Mouse (Mus musculus) thymus, adult 2 months (tissue): Measurements from ENCODE around the gene Atp8a2.

ENCODE experiments used
- CTCF ChIP-seq: fragments of 200-500 bp; IDR thresholded peaks from 2 replicates; pipeline ENCODE4 v1.5.1; 2012; ENCODE audit warnings: mild to moderate bottlenecking, control low read depth, low read length, moderate library complexity, borderline replicate concordance; ENCODE audit not compliant: control insufficient read depth, poor library complexity, insufficient read depth; ENCODE audit errors: extremely low read depth
- POLR2A ChIP-seq: fragments of 200-500 bp; IDR thresholded peaks from 2 replicates; pipeline ENCODE4 v1.6.1; 2012; ENCODE audit warnings: mild to moderate bottlenecking, low read length, control low read depth, moderate library complexity; ENCODE audit not compliant: control insufficient read depth, poor library complexity, insufficient read depth; ENCODE audit errors: extremely low read depth

GRCm38 (mm10) chr14:59741752-59742151, 455.2 kb downstream of the Atp8a2 start:
- TF ChIP-seq CTCF (no peak), POLR2A (no peak)
